Mouse (Mus musculus) forebrain, embryonic 13.5 days (tissue): ENCODE measurements around the gene Traf3. TPM values are rescaled to one million over a fixed set of nuclear protein-coding genes. Genes with fewer than 3 reads are reported as not detected.
A peak's percentile ranks its signal among the peaks of the same experiment; 100 is the strongest.

Source experiments
- ATAC-seq: fragments of 200-750 bp; cut with Nextera tagmentation; 2 replicates; pipeline ENCODE4 v1.8.0; 2017
- H3K27ac ChIP-seq: fragments of 300-500 bp; sonication (generic); 2 replicates; pipeline ENCODE4 v1.5.1; 2015; ENCODE audit warnings: inconsistent platforms, mild to moderate bottlenecking, moderate library complexity
- H3K27me3 ChIP-seq: fragments of 300-500 bp; sonication (generic); 2 replicates; pipeline ENCODE4 v1.6.1; 2015; ENCODE audit warnings: mild to moderate bottlenecking, inconsistent platforms
- H3K36me3 ChIP-seq: fragments of 300-500 bp; sonication (generic); 2 replicates; pipeline ENCODE4 v1.6.1; 2015; ENCODE audit warnings: mild to moderate bottlenecking, inconsistent platforms; ENCODE audit not compliant: poor library complexity, severe bottlenecking
- H3K4me1 ChIP-seq: fragments of 300-500 bp; sonication (generic); 2 replicates; pipeline ENCODE4 v1.6.1; 2015; ENCODE audit warnings: inconsistent platforms
- H3K4me2 ChIP-seq: fragments of 300-500 bp; sonication (generic); 2 replicates; pipeline ENCODE4 v1.6.1; 2015; ENCODE audit warnings: inconsistent platforms, mild to moderate bottlenecking, moderate library complexity
- H3K4me3 ChIP-seq: fragments of 300-500 bp; sonication (generic); 2 replicates; pipeline ENCODE4 v1.5.1; 2015; ENCODE audit warnings: mild to moderate bottlenecking, inconsistent platforms
- H3K9ac ChIP-seq: fragments of 300-500 bp; sonication (generic); 2 replicates; pipeline ENCODE4 v1.6.1; 2015; ENCODE audit warnings: mild to moderate bottlenecking, inconsistent platforms
- H3K9me3 ChIP-seq: fragments of 300-500 bp; sonication (generic); replicated peaks from 2 replicates; pipeline ENCODE4 v1.6.1; 2016; ENCODE audit warnings: inconsistent platforms
- WGBS: fragments of 180-500 bp; shearing (Covaris S2); methylation state at CpG from one replicate; pipeline ENCODE4 v1.1.7; 2015; 5-methylcytosine and 5-hydroxymethylcytosine counted together
- polyA plus RNA-seq: library from polyadenylated mRNA; unstranded; fragments of >200 nt; fragmentation: Nextera tagmentation; extraction: Ambion mirVana; gene quantifications from 2 replicates; pipeline ENCODE4 v1.2.1, GENCODE M21; 2015

The Traf3 gene
- polyA plus RNA-seq, result 12.8 and 17.2 TPM in 2 replicates

DNA sequence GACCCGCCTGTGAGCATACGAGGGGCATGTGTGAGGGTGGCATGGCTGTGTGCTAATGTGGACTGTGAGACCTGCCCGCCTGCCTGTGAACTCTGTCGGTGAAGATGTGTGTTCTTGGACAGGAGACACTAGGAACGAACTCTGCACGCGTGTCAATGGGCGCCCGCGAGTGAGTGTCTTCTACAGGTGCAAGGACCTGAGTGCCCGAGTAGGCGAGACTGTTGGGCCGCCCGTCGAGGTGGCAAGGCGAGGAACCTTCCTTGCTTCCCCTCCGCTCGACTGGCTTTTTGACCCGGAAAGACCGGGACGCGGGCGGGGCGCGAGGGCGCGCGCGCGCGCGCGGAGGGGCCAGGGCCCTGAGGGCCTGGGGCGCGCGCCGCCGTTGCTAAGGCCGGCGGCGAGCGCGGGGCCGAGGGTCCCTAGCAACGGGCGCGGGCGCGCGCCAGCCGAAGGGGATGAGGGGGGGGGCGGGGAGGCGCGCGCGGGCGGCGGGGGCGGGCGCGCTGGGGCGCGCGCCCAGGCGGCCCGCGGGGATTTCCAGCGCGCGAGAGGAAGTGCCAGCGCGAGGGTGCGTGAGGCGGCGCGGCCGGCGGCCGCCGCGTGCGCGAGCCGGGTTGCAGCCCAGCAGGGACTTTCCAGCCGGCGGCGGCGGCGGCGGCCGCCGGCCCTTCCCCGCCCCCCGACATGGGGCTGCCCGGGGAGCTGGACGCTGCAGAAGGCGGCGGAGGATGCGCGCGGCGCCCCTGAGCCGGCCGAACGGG lies at the start of gene Traf3:
Traf3 (plus strand) TSS at position 540 of the 761 bp plus-strand sequence.
- no peaks in the 10 kb centered on the region for H3K27me3 ChIP-seq
- H3K27ac ChIP-seq, result peak within 1 kb of the TSS; percentile 91
- H3K4me1 ChIP-seq, result peaks cover 66% of the 10 kb centered on the region
- peak within 1 kb of the TSS; percentile 83 for H3K4me2 ChIP-seq
- 16% methylated on average over 26 of the region's 105 CpGs for WGBS
- H3K36me3 ChIP-seq, result no peaks in the 10 kb centered on the region
- peak within 1 kb of the TSS; percentile 86 for H3K4me3 ChIP-seq
- H3K9me3 ChIP-seq, result no peaks in the 10 kb centered on the region
- ATAC-seq, result peak; percentile 9; the same call in 1 of the 2 replicates
- H3K9ac ChIP-seq, result peak within 1 kb of the TSS; percentile 86

DNA sequence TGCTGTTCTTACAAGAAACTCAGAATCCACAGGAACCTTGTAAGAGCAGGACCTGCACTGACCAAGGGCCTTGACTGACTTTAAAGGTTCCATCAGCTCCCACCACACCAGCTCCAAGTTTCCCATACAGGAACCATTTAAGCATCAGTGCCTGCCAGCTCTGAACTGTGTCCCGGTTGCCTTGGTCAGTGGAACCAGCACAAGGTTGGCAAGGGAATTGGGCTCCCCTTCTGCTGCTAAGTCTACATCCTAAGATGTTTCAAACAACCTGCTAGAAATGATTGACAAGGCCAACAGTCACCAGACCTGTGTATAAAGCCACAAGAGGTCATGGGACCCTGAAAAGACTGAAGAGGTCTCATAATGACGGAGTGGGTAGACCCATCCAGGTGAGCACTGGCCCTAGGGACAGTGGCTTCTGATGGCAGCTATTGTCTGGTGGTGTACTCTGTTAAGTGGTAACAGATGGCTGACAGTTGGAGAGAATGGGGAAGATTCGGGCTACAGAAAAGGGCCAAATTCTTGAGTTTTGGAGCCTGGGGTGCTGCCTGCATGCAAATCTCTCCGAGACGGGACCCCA lies 46.6 kb upstream of the Traf3 start:
- Histone ChIP-seq H3K27me3 (no peaks in the 10 kb centered on the region), H3K9me3 (no peaks in the 10 kb centered on the region; the same call in 1 of the 2 replicates), H3K4me1 (peaks cover under 1% of the 10 kb centered on the region; the same call in 1 of the 2 replicates), H3K9ac (no peak overlapping the region), H3K36me3 (peaks cover 44% of the 10 kb centered on the region), H3K27ac (no peak overlapping the region), H3K4me3 (no peak overlapping the region), H3K4me2 (no peak overlapping the region)
- ATAC-seq, result no peak
- 95% methylated on average over 5 of the region's 5 CpGs for WGBS

GRCm38 (mm10) chr12:111120976-111121645 lies 45.1 kb upstream of the Traf3 start:
- WGBS, result 93% methylated on average over 9 of the region's 9 CpGs
- peaks cover 33% of the 10 kb centered on the region for H3K36me3 ChIP-seq
- H3K9me3 ChIP-seq, result no peaks in the 10 kb centered on the region; the same call in 1 of the 2 replicates
- no peak overlapping the region for H3K4me3 ChIP-seq
- no peaks in the 10 kb centered on the region for H3K27me3 ChIP-seq
- no peak overlapping the region for H3K27ac ChIP-seq
- no peak overlapping the region for H3K4me2 ChIP-seq
- H3K4me1 ChIP-seq, result peaks cover 5% of the 10 kb centered on the region; the same call in 1 of the 2 replicates
- ATAC-seq, result no peak
- no peak overlapping the region for H3K9ac ChIP-seq

- H3K27me3 ChIP-seq, result no peaks in the 10 kb centered on the region
- ATAC-seq, result no peak
- H3K4me1 ChIP-seq, result peaks cover 5% of the 10 kb centered on the region; the same call in 1 of the 2 replicates
- no peak overlapping the region for H3K27ac ChIP-seq
- no peak overlapping the region for H3K9ac ChIP-seq
- H3K4me2 ChIP-seq, result no peak overlapping the region
- H3K4me3 ChIP-seq, result no peak overlapping the region
- H3K9me3 ChIP-seq, result no peaks in the 10 kb centered on the region; the same call in 1 of the 2 replicates
- peaks cover 20% of the 10 kb centered on the region for H3K36me3 ChIP-seq
Observed at GRCm38 (mm10) chr12:111122332-111122852, 43.8 kb upstream of the Traf3 start.

GRCm38 (mm10) chr12:111124601-111125260 lies 41.4 kb upstream of the Traf3 start:
- H3K27ac ChIP-seq, result peak overlapping the region; percentile 35
- 70% methylated on average over 14 of the region's 14 CpGs for WGBS

GRCm38 (mm10) chr12:111125666-111126065 lies 40.5 kb upstream of the Traf3 start:
- Histone ChIP-seq H3K36me3 (peaks cover 4% of the 10 kb centered on the region; the same call in 1 of the 2 replicates), H3K27ac (no peak overlapping the region), H3K4me1 (peaks cover 5% of the 10 kb centered on the region; the same call in 1 of the 2 replicates), H3K4me2 (no peak overlapping the region), H3K9me3 (no peaks in the 10 kb centered on the region; the same call in 1 of the 2 replicates), H3K9ac (no peak overlapping the region), H3K4me3 (no peak overlapping the region), H3K27me3 (no peaks in the 10 kb centered on the region)
- WGBS, result 81% methylated on average over 6 of the region's 6 CpGs
- no peak for ATAC-seq

More at GRCm38 (mm10) chr12:111124601-111125260, 41.4 kb upstream of the Traf3 start:
- Histone ChIP-seq H3K9ac (no peak overlapping the region), H3K4me2 (no peak overlapping the region), H3K36me3 (peaks cover 4% of the 10 kb centered on the region; the same call in 1 of the 2 replicates), H3K4me1 (peaks cover 5% of the 10 kb centered on the region; the same call in 1 of the 2 replicates), H3K27me3 (no peaks in the 10 kb centered on the region), H3K9me3 (no peaks in the 10 kb centered on the region; the same call in 1 of the 2 replicates), H3K4me3 (no peak overlapping the region)
- no peak for ATAC-seq

DNA sequence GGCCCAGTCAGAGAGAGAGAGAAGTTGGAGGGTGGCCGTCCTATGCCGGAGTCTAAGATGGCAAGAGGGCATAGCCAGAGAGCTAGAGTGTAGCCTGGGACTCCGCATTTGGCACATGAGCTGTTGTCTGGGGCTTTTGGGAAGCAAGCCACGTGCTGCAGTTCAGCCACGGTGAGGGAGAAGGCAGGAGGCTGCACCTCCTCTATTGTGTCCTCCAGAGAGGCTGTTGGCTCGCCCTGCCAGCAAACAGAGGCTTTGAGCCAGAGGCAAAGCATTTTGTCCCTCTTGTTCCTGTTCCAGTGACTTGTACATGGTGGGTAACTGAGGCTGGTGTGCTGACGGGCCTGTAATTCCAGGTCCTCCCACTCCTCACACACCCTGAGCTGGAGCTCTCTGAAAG lies 32.0 kb upstream of the Traf3 start:
- ATAC-seq, result no peak
- H3K27me3 ChIP-seq, result no peaks in the 10 kb centered on the region
- peak overlapping the region; percentile 68; the same call in 1 of the 2 replicates for H3K27ac ChIP-seq
- peaks cover 13% of the 10 kb centered on the region for H3K4me1 ChIP-seq
- 87% methylated on average over 7 of the region's 7 CpGs for WGBS
- no peak overlapping the region for H3K4me2 ChIP-seq
- H3K9me3 ChIP-seq, result no peaks in the 10 kb centered on the region
- no peaks in the 10 kb centered on the region for H3K36me3 ChIP-seq
- H3K9ac ChIP-seq, result no peak overlapping the region
- no peak overlapping the region for H3K4me3 ChIP-seq

DNA sequence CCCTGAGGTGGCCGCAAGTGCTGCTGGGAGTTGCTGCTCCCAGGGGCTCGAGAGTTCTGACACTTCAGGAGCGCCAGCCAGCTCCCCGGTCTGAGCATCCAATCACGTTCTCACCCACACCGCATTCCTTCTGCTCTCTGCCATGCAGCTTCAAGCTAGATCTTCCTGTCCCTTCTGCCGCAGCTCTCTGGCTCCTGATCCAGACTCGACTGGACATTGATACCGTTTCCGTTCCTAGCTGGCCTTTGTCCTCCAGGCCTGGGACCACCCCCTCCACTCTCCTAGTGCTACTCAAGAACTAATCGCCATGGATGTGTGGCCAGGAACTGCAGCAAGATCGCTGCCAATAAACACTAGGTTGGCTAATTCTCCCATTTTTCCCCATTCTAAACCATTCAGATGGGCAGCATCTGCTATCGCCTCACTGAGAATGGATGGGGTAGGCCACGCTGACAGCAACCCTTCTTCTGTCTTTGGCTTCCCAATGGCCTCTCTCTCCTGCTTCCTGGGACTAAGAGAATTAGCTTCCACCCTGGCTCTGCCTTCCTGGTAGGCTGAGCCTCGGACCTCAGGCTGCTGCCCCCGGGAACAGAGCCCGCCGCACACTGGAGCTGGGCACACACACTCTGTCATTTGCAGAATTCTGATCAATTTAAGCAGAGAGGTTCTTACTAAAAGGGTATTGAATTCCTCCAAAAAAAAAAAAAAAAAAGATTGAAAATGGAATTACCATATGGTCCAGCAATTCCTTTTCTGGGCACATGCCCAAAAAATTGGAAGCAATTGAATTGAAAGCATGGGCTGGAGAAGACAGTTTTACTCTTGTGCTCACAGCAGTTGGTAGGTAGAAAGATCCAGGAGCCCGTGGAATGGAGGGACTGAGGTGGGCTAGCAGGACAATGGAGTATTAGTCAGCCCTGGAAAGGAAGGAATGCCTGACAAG lies 31.1 kb upstream of the Traf3 start:
- H3K9ac ChIP-seq, result no peak overlapping the region
- no peak overlapping the region for H3K4me2 ChIP-seq
- H3K4me3 ChIP-seq, result no peak overlapping the region
- no peaks in the 10 kb centered on the region for H3K9me3 ChIP-seq
- peaks cover 13% of the 10 kb centered on the region for H3K4me1 ChIP-seq
- H3K36me3 ChIP-seq, result no peaks in the 10 kb centered on the region
- no peaks in the 10 kb centered on the region for H3K27me3 ChIP-seq
- peak; percentile 57; the same call in 1 of the 2 replicates for ATAC-seq
- 66% methylated on average over 19 of the region's 19 CpGs for WGBS
- H3K27ac ChIP-seq, result peak overlapping the region; percentile 68

GRCm38 (mm10) chr12:111135953-111136352 lies 30.2 kb upstream of the Traf3 start:
- no peak overlapping the region for H3K4me2 ChIP-seq
- no peaks in the 10 kb centered on the region for H3K36me3 ChIP-seq
- 60% methylated on average over 3 of the region's 3 CpGs for WGBS
- no peaks in the 10 kb centered on the region for H3K27me3 ChIP-seq
- no peak overlapping the region for H3K27ac ChIP-seq
- no peak overlapping the region for H3K4me3 ChIP-seq
- H3K4me1 ChIP-seq, result peaks cover 13% of the 10 kb centered on the region
- no peak overlapping the region for H3K9ac ChIP-seq
- 0 out of 2 replicates have a peak, but pooled peaks have one; percentile 41 for ATAC-seq
- H3K9me3 ChIP-seq, result no peaks in the 10 kb centered on the region

DNA sequence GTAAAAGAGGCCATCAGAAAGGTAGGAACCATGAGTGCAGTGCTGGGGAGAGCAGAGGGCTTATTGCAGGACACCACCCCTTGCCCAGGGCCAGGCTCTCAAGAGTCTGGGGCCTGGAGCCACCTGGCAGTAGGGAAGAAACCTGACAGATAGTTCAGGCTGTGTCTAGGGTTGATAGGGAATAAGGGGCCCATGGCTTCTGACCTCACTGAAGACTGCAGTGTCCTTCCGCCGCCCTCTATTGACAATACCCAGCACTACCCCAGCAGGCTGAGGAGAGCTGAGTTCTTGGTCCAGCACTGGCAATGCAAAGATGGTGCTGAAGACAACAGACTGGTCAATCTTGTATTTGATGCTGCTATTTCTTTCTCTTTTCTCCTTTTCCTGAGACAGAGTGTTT lies 29.1 kb upstream of the Traf3 start:
- 75% methylated on average over 2 of the region's 2 CpGs for WGBS
- H3K27me3 ChIP-seq, result no peaks in the 10 kb centered on the region
- no peak overlapping the region for H3K9ac ChIP-seq
- H3K27ac ChIP-seq, result no peak overlapping the region
- no peak for ATAC-seq
- H3K4me3 ChIP-seq, result no peak overlapping the region
- H3K36me3 ChIP-seq, result no peaks in the 10 kb centered on the region
- H3K4me1 ChIP-seq, result peaks cover 13% of the 10 kb centered on the region
- no peaks in the 10 kb centered on the region for H3K9me3 ChIP-seq
- H3K4me2 ChIP-seq, result no peak overlapping the region
